Mouse (Mus musculus): Measurements from ENCODE around the gene Rnf11.

Rnf11 gene

GRCm38 (mm10) chr4:109444471-109444870, 40.1 kb downstream of the Rnf11 start:
- no peak for DNase-seq (ENCODE audit: low spot score)

- no peak for DNase-seq (ENCODE audit: low spot score)
Observed at GRCm38 (mm10) chr4:109442649-109443048, 41.9 kb downstream of the Rnf11 start.

- DNase-seq (ENCODE audit: low spot score), result no peak
Observed at GRCm38 (mm10) chr4:109442126-109442525, 42.4 kb downstream of the Rnf11 start.

- no peak for DNase-seq (ENCODE audit: low spot score)
Observed at GRCm38 (mm10) chr4:109441000-109441399, 43.5 kb downstream of the Rnf11 start.

- DNase-seq (ENCODE audit: low spot score), result no peak
Observed at GRCm38 (mm10) chr4:109440381-109440780, 44.1 kb downstream of the Rnf11 start.

GRCm38 (mm10) chr4:109439825-109440248, 44.7 kb downstream of the Rnf11 start:
- DNase-seq (ENCODE audit: low spot score), result no peak

- DNase-seq (ENCODE audit: low spot score), result no peak
Observed at GRCm38 (mm10) chr4:109439101-109439500, 45.4 kb downstream of the Rnf11 start.

GRCm38 (mm10) chr4:109437913-109438878, 46.3 kb downstream of the Rnf11 start:
- DNase-seq (ENCODE audit: low spot score), result no peak

GRCm38 (mm10) chr4:109434256-109434655, 50.3 kb downstream of the Rnf11 start:
- DNase-seq (ENCODE audit: low spot score), result no peak

- DNase-seq (ENCODE audit: low spot score), result no peak
Observed at GRCm38 (mm10) chr4:109433641-109434040, 50.9 kb downstream of the Rnf11 start.

GRCm38 (mm10) chr4:109432668-109433375, 51.7 kb downstream of the Rnf11 start:
- DNase-seq (ENCODE audit: low spot score), result no peak

- no peak for DNase-seq (ENCODE audit: low spot score)
Observed at GRCm38 (mm10) chr4:109430854-109431253, 53.7 kb downstream of the Rnf11 start.

- DNase-seq (ENCODE audit: low spot score), result no peak
Observed at GRCm38 (mm10) chr4:109430250-109430649, 54.3 kb downstream of the Rnf11 start.

- no peak for DNase-seq (ENCODE audit: low spot score)
Observed at GRCm38 (mm10) chr4:109427058-109427457, 57.5 kb downstream of the Rnf11 start.

- no peak for DNase-seq (ENCODE audit: low spot score)
Observed at GRCm38 (mm10) chr4:109423438-109423837, 61.1 kb downstream of the Rnf11 start.

- no peak for DNase-seq (ENCODE audit: low spot score)
Observed at GRCm38 (mm10) chr4:109422436-109422835, 62.1 kb downstream of the Rnf11 start.

GRCm38 (mm10) chr4:109421608-109422007, 62.9 kb downstream of the Rnf11 start:
- DNase-seq (ENCODE audit: low spot score), result no peak

- no peak for DNase-seq (ENCODE audit: low spot score)
Observed at GRCm38 (mm10) chr4:109420138-109420795, 64.3 kb downstream of the Rnf11 start.

GRCm38 (mm10) chr4:109419563-109419962, 65.0 kb downstream of the Rnf11 start:
- DNase-seq (ENCODE audit: low spot score), result no peak

GRCm38 (mm10) chr4:109419017-109419416, 65.5 kb downstream of the Rnf11 start:
- no peak for DNase-seq (ENCODE audit: low spot score)

GRCm38 (mm10) chr4:109417998-109418397, 66.5 kb downstream of the Rnf11 start:
- no peak for DNase-seq (ENCODE audit: low spot score)

GRCm38 (mm10) chr4:109412233-109412632, 72.3 kb downstream of the Rnf11 start:
- DNase-seq (ENCODE audit: low spot score), result no peak

Data from urinary bladder, postnatal 10 days (tissue).